Mouse (Mus musculus) heart, postnatal 0 days (tissue): ENCODE results near the gene Cpeb1. TPM values are rescaled to one million over a fixed set of nuclear protein-coding genes. Genes with fewer than 3 reads are reported as not detected.

Source experiments
- ATAC-seq: fragments of 200-750 bp; cut with Nextera tagmentation; 2 replicates; pipeline ENCODE4 v1.8.0; 2017; ENCODE audit warnings: low read depth, moderate number of reproducible peaks, moderate library complexity; ENCODE audit not compliant: insufficient read depth
- DNase-seq: peaks from one replicate; pipeline ENCODE4 v3.0.0-alpha.2; 2016; ENCODE audit warnings: low spot score
- H3K27ac ChIP-seq: fragments of 300-500 bp; sonication (generic); 2 replicates; pipeline ENCODE4 v1.5.1; 2014; ENCODE audit warnings: low read depth, mild to moderate bottlenecking
- H3K27me3 ChIP-seq: fragments of 300-500 bp; sonication (generic); 2 replicates; pipeline ENCODE4 v1.6.1; 2014; ENCODE audit warnings: low read length, mixed read lengths; ENCODE audit not compliant: control insufficient read depth, insufficient read depth
- H3K36me3 ChIP-seq: fragments of 300-500 bp; sonication (generic); replicated peaks from 2 replicates; pipeline ENCODE4 v1.6.1; 2014; ENCODE audit warnings: low read length, mixed read lengths; ENCODE audit not compliant: control insufficient read depth, insufficient read depth
- H3K4me1 ChIP-seq: fragments of 300-500 bp; sonication (generic); 2 replicates; pipeline ENCODE4 v1.6.1; 2014; ENCODE audit warnings: antibody characterized with exemption; ENCODE audit not compliant: control insufficient read depth, insufficient read depth
- H3K4me2 ChIP-seq: fragments of 300-500 bp; sonication (generic); 2 replicates; pipeline ENCODE4 v1.6.1; 2014; ENCODE audit warnings: low read depth, mild to moderate bottlenecking, low read length, moderate library complexity
- H3K4me3 ChIP-seq: fragments of 300-500 bp; sonication (generic); 2 replicates; pipeline ENCODE4 v1.5.1; 2014; ENCODE audit warnings: low read depth, low read length
- H3K9ac ChIP-seq: fragments of 300-500 bp; sonication (generic); replicated peaks from 2 replicates; pipeline ENCODE4 v1.6.1; 2014; ENCODE audit warnings: low read depth, low read length, mixed read lengths
- H3K9me3 ChIP-seq: fragments of 300-500 bp; sonication (generic); replicated peaks from 2 replicates; pipeline ENCODE4 v1.6.1; 2016; ENCODE audit warnings: low read length; ENCODE audit not compliant: control insufficient read depth
- CTCF ChIP-seq: IDR thresholded peaks from 2 replicates; pipeline ENCODE4 v1.5.1; 2016; ENCODE audit warnings: antibody characterized with exemption, control low read depth, low read depth
- EP300 ChIP-seq: IDR thresholded peaks from 2 replicates; pipeline ENCODE4 v1.6.1; 2016; ENCODE audit warnings: antibody characterized with exemption, low read depth
- WGBS: fragments of 180-500 bp; shearing (Covaris S2); extraction: QIAGEN DNeasy Blood & Tissue Kit; methylation state at CpG from one replicate; pipeline ENCODE4 v1.1.7; 2014; 5-methylcytosine and 5-hydroxymethylcytosine counted together
- polyA plus RNA-seq: library from polyadenylated mRNA; unstranded; fragments of >200 nt; fragmentation: Nextera tagmentation; extraction: Ambion mirVana; gene quantifications from 2 replicates; pipeline ENCODE4 v1.2.1, GENCODE M21; 2015
- total RNA-seq: library from RNA; depleted of rRNA; stranded (reverse); fragments of >200 nt; gene quantifications from 2 replicates; pipeline ENCODE4 v1.2.3, GENCODE M21; 2014; ENCODE audit warnings: low replicate concordance; rRNA removed

Cpeb1 gene
- total RNA-seq (1.3 and 8.1 TPM in 2 replicates), polyA plus RNA-seq (1.4 and 2.2 TPM in 2 replicates)

DNA sequence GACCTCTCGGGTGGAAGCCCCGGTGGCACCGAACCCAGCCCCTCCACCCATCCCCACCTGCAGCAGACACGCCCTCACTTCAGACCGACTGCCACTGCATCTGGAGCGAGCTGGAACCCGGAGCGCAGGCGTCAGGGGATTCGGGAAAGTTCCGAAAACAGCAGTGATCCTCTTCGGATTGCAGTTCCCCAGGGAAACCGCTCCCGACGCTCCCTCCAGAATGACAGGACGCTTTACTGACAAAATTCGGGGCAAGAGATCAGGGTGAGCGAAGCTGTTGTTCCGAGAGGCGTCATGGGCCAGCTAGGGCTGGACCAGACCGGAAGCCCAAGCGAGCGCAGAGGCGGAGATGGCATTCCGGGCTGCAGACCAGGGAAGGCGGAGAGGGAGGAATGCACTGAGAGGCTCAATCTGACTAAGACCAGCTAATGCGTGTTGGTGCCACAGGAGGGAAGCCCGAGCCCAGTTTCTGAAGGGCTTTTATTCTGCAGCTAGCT is at the start of gene Cpeb1:
TSS of gene Cpeb1 (minus strand) at position 311 of the 497 bp plus-strand sequence.
- TF ChIP-seq EP300 (no peak), CTCF (peak; percentile 47)
- ATAC-seq (peak; percentile 76), DNase-seq (peak; percentile 79)
- H3K9me3 ChIP-seq = no peaks in the 10 kb centered on the region
- peak within 1 kb of the TSS; percentile 56 for H3K4me3 ChIP-seq
- 2% methylated on average over 28 of the region's 28 CpGs for WGBS
- H3K4me1 ChIP-seq = peaks cover 8% of the 10 kb centered on the region; the same call in 1 of the 2 replicates
- peak within 1 kb of the TSS; percentile 87 for H3K4me2 ChIP-seq
- H3K27ac ChIP-seq = no peak within 1 kb of the TSS
- H3K36me3 ChIP-seq = no peaks in the 10 kb centered on the region
- peak within 1 kb of the TSS; percentile 44 for H3K9ac ChIP-seq
- peaks cover 78% of the 10 kb centered on the region for H3K27me3 ChIP-seq

DNA sequence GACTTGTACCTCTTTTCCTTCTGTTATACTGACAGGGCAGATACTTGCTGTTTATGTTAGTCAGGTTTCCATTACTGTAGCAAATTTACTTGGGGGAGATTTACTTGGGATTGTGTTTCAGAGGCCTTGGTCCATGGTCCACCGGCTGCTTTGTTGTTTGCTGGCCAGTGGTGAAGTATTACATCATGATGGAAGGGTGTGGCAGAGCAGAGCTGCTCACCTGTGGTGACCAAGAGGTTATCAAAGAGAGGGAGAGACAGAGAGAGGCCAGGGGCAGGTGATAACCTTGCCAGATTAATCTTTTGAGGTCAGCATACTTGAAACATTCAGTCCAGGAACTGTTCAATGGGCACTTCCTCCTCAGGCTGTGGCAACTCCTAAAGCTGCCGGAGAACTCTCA is 45.8 kb upstream of the Cpeb1 start:
- no peak overlapping the region for H3K9ac ChIP-seq
- H3K27me3 ChIP-seq = 0 out of 2 replicates have a peak, but pooled peaks cover 4% of the 10 kb centered on the region
- ATAC-seq (no peak), DNase-seq (no peak)
- H3K4me2 ChIP-seq = no peak overlapping the region
- H3K4me1 ChIP-seq = no peaks in the 10 kb centered on the region
- H3K36me3 ChIP-seq = no peaks in the 10 kb centered on the region
- TF ChIP-seq CTCF = no peak
- TF ChIP-seq EP300 = no peak
- H3K4me3 ChIP-seq = no peak overlapping the region
- WGBS = 69% methylated on average over 2 of the region's 2 CpGs
- H3K9me3 ChIP-seq = no peaks in the 10 kb centered on the region
- no peak overlapping the region for H3K27ac ChIP-seq

DNA sequence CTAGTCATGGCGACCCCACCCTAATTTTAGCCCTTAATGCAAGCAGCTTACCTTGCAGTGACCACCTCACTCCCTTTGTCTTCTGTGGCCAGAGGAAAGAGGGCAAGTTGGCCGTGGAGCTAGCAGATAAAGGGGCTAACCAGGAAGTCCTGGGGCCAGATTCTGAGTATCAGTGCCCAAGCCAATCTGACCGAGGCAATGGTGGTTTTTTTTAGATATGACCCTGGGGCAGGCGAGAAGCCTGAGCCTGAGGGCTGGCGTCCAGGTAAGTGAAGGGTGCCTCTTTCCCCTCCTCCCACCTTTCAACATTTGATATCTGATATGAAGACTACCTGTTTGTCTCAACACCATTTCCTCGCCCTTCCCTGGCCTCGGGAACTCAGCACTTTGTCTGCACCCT is 42.9 kb upstream of the Cpeb1 start, which contains the start of gene BC048679:
TSS of gene BC048679 (minus strand) at position 101 of the 400 bp plus-strand sequence.
- no peak within 1 kb of the TSS for H3K9ac ChIP-seq
- TF ChIP-seq EP300 = no peak
- TF ChIP-seq CTCF = no peak
- H3K4me2 ChIP-seq = no peak within 1 kb of the TSS
- no peak for ATAC-seq
- no peak within 1 kb of the TSS for H3K4me3 ChIP-seq
- no peaks in the 10 kb centered on the region for H3K9me3 ChIP-seq
- no peak within 1 kb of the TSS for H3K27ac ChIP-seq
- WGBS = 40% methylated on average over 7 of the region's 7 CpGs
- no peak for DNase-seq
- H3K27me3 ChIP-seq = peaks cover 23% of the 10 kb centered on the region
- no peaks in the 10 kb centered on the region for H3K4me1 ChIP-seq
- no peaks in the 10 kb centered on the region for H3K36me3 ChIP-seq

DNA sequence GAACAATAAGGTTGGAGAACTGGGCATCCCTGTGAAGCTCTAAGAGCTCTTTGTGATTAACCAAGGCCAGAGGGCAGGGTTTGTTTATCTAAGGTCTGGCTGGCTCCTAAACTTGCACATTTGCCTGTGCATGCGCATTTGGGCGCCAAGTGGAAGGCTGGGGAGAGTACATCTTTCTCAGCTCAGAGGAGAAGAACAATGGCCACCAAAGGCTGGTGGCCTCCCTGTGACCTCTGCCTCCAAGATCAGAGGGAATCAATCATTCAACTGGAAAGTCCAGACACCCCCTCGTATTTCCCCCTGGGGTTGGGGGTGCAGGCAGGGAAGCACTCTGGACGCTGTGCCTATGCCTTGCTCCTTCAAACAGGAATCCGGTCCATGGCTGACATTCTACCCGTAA is 41.9 kb upstream of the Cpeb1 start:
- no peak overlapping the region for H3K27ac ChIP-seq
- H3K9ac ChIP-seq = no peak overlapping the region
- no peaks in the 10 kb centered on the region for H3K4me1 ChIP-seq
- H3K4me2 ChIP-seq = no peak overlapping the region
- no peaks in the 10 kb centered on the region for H3K9me3 ChIP-seq
- 42% methylated on average over 6 of the region's 6 CpGs for WGBS
- DNase-seq (no peak), ATAC-seq (no peak)
- H3K27me3 ChIP-seq = peaks cover 33% of the 10 kb centered on the region
- TF ChIP-seq EP300 (no peak), CTCF (no peak)
- H3K4me3 ChIP-seq = no peak overlapping the region
- H3K36me3 ChIP-seq = no peaks in the 10 kb centered on the region

DNA sequence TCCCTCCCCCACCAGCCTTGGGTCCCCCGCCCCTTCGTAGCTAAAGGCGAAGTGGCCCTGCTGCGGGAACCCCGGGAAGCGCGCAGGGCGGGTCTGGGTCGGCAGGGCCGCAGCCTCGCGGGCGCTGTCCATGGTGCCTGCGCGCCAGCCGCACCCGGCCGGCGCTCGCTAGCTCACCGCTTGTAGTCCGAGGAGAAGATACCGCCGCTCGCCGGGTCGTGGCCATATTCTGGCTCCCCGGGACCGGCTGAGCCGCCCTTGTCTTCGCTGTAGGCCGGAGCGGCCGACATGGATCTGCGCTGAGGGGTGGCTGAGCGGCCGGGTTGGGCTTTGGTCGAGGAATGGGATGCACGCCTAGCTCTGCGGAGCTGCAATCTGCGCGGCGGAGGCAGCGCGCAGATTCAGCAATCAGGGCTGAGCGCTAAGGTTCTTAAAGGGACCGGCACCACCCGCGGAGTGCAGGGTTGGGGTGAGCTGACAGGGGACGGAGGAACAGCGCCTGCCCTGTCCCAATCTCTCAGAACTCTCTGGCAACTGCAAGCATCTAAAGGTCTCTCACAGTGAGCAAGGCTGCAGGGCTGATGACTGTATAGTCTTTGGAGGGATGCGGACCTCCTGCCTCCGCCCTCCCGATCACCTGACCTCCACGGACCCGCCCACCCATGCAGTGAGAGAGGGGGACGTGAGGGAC is 38.2 kb upstream of the Cpeb1 start, which contains the start of gene Ap3b2:
TSS of gene Ap3b2 (minus strand) at position 595 of the 691 bp plus-strand sequence.
- Histone ChIP-seq H3K36me3 (no peaks in the 10 kb centered on the region), H3K4me1 (no peaks in the 10 kb centered on the region), H3K4me3 (peak within 1 kb of the TSS; percentile 44), H3K27ac (no peak within 1 kb of the TSS), H3K4me2 (peak within 1 kb of the TSS; percentile 73), H3K9me3 (no peaks in the 10 kb centered on the region), H3K9ac (no peak within 1 kb of the TSS), H3K27me3 (peaks cover 34% of the 10 kb centered on the region)
- WGBS = under 1% methylated on average over 57 of the region's 57 CpGs
- DNase-seq (peak; percentile 53), ATAC-seq (peak; percentile 88)
- TF ChIP-seq CTCF (no peak), EP300 (no peak)

DNA sequence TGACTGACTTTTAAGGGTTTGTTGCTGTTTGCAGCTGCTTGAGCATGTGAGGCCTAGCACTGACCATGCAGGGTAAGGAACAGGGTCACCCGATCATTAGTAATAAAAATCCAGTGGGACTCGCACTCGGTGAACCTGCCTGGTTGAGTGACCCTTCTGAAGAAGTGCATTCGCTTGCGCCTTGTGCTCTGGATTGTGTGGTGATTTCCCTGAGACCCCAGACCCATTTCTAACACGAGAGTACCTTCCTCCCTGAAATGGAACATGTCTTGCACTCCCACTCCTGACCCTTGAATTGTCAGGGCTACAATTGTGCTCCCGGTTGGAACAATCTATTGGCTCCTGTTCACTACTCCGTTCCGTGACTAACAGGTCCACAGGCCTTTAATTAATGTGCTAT is 37.4 kb upstream of the Cpeb1 start:
- WGBS = 56% methylated on average over 9 of the region's 9 CpGs
- DNase-seq = no peak
- Histone ChIP-seq H3K9me3 (no peaks in the 10 kb centered on the region), H3K36me3 (no peaks in the 10 kb centered on the region), H3K9ac (no peak overlapping the region), H3K27me3 (peaks cover 30% of the 10 kb centered on the region), H3K4me2 (no peak overlapping the region), H3K4me1 (no peaks in the 10 kb centered on the region), H3K4me3 (no peak overlapping the region), H3K27ac (no peak overlapping the region)
- no peak for ATAC-seq
- TF ChIP-seq EP300 (no peak), CTCF (no peak)
